Comparison of ENCODE assay signal across 25 mouse cellular contexts in the genomic region with DNA sequence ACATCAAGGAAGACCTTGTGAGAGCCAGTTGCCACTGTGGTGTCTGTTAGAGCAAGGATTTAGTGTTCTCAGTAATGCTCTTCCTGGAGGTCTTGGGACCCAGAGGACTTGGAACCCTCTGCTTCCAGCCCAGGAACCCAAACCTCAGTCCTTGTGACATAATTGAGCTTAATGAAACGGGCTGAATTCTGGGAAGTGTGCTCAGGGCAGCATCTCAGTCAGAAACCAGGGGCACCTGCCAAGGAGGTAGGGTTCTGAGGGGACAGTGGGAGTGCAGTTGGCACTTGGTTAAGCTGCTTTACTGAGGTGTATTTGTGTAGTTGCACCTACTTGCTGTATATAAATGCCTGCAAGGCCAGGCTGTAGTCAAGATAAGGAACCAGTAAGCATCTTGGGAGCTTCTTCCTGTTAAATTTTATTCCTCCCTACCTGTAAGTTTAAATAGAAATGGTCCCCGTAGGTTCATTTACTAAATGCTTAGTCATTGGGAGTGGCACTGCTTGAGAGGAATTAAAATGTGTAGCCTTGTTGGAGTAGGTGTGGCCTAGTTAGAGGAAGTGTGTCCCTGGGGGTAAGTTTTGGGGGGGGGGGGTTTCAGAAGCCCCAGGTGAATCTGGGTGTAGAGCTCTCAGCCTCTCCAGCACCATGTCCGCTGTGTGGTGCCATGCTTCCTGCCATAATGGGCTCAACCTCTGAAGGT. TPM values are rescaled to one million over a fixed set of nuclear protein-coding genes. Genes with fewer than 3 reads are reported as not detected.
DNase-seq lines count a peak whose midpoint lies in the region; ATAC-seq and TF ChIP-seq lines count a peak whose summit lies in the region.
"Had no signal": no experiment of that assay in that cellular context is flagged by ENCODE, and none has a peak within 500 bp of the region (broad histone marks: within the 10 kb centered on the region; RNA-seq: fewer than 3 reads in every experiment).

No protein-coding gene starts in this region.

- no peak overlapping the region for H3K9ac ChIP-seq in liver, embryonic 12.5 days
- H3K9ac ChIP-seq in liver, postnatal 0 days (replicated peaks), result no peak overlapping the region
- H3K9ac ChIP-seq: embryonic facial prominence, embryonic 12.5 days; forebrain, postnatal 0 days; heart, embryonic 13.5 days; limb, embryonic 15.5 days; lung, embryonic 15.5 days; midbrain, embryonic 15.5 days had no signal

- no peak overlapping the region for H3K4me2 ChIP-seq in liver, embryonic 12.5 days
- H3K4me2 ChIP-seq in liver, postnatal 0 days (ENCODE audit: low read depth, low read length), result no peak overlapping the region
- H3K4me2 ChIP-seq: embryonic facial prominence, embryonic 12.5 days; heart, embryonic 13.5 days; limb, embryonic 15.5 days; lung, embryonic 15.5 days; midbrain, embryonic 15.5 days had no signal

- H3K27ac ChIP-seq in liver, embryonic 12.5 days, result peak overlapping the region; percentile 51
- H3K27ac ChIP-seq in liver, postnatal 0 days (ENCODE audit: low read depth), result no peak overlapping the region
- H3K27ac ChIP-seq: embryonic facial prominence, embryonic 12.5 days; gastrocnemius, adult 2 months; heart, embryonic 13.5 days; hindbrain, postnatal 0 days; limb, embryonic 15.5 days; lung, embryonic 15.5 days; midbrain, embryonic 15.5 days had no signal

- no peak overlapping the region for H3K4me3 ChIP-seq in liver, embryonic 12.5 days
- H3K4me3 ChIP-seq in liver, postnatal 0 days (ENCODE audit: low read depth, low read length), result no peak overlapping the region
- H3K4me3 ChIP-seq: embryonic facial prominence, embryonic 12.5 days; gastrocnemius, adult 2 months; heart, embryonic 13.5 days; limb, embryonic 15.5 days; lung, embryonic 15.5 days; megakaryocyte, embryonic 14.5 days; midbrain, embryonic 15.5 days had no signal

- H3K9me3 ChIP-seq in liver, embryonic 12.5 days (replicated peaks), result no peaks in the 10 kb centered on the region
- H3K9me3 ChIP-seq in liver, postnatal 0 days (ENCODE audit: low read length), result no peaks in the 10 kb centered on the region
- H3K9me3 ChIP-seq: embryonic facial prominence, embryonic 12.5 days; heart, embryonic 13.5 days; limb, embryonic 15.5 days; lung, embryonic 15.5 days; megakaryocyte, embryonic 14.5 days; midbrain, embryonic 15.5 days had no signal

- WGBS in liver, embryonic 12.5 days (ENCODE audit: insufficient replicate concordance), result 56% methylated on average over 3 of the region's 3 CpGs
- 68% methylated on average over 3 of the region's 3 CpGs for WGBS in liver, postnatal 0 days (ENCODE audit: insufficient replicate concordance)

- peak; percentile 44; the same call in 1 of the 2 replicates for ATAC-seq in liver, embryonic 12.5 days
- no peak for ATAC-seq in liver, postnatal 0 days
- ATAC-seq: forebrain, postnatal 0 days; hindbrain, postnatal 0 days; midbrain, embryonic 15.5 days had no signal

- no peak for TF ChIP-seq CTCF in liver, postnatal 0 days (IDR thresholded peaks at IDR 0.05; ENCODE audit: low read depth)

- H3K36me3 ChIP-seq in liver, embryonic 12.5 days, result no peaks in the 10 kb centered on the region
- H3K36me3 ChIP-seq in liver, postnatal 0 days (replicated peaks; ENCODE audit: insufficient read depth, low read length), result no peaks in the 10 kb centered on the region
- H3K36me3 ChIP-seq: embryonic facial prominence, embryonic 12.5 days; heart, embryonic 13.5 days; limb, embryonic 15.5 days; lung, embryonic 15.5 days; midbrain, embryonic 15.5 days had no signal

- intact Hi-C loops in gastrocnemius, postnatal 36 days (cut with DNase I), result no loop called here

- peak; percentile 69 for DNase-seq in cerebellum, adult 9-10 months
- DNase-seq in cerebellum, adult 11 months, result no peak
- no peak for DNase-seq in liver, postnatal 0 days
- peak; percentile 65 to 75 for DNase-seq in cerebellum, postnatal 25 days
- no peak for DNase-seq in spleen, postnatal 10 days (ENCODE audit: low spot score in 2 of 2)
- no peak for DNase-seq in gastrocnemius, postnatal 36 days
- DNase-seq in urinary bladder, postnatal 25 days (ENCODE audit: low spot score), result no peak
- DNase-seq: adrenal gland, adult 2 months; B cell, adult 2 months; forebrain, postnatal 0 days; gastrocnemius, adult 2 months; heart, adult 11 months; heart, postnatal 4 days; retina, postnatal 1 day had no signal

- no peaks in the 10 kb centered on the region for H3K27me3 ChIP-seq in liver, embryonic 12.5 days (replicated peaks)
- no peaks in the 10 kb centered on the region for H3K27me3 ChIP-seq in liver, postnatal 0 days (ENCODE audit: insufficient read depth, low read length)
- H3K27me3 ChIP-seq: embryonic facial prominence, embryonic 12.5 days; heart, embryonic 13.5 days; limb, embryonic 15.5 days; lung, embryonic 15.5 days; megakaryocyte, embryonic 14.5 days; midbrain, embryonic 15.5 days had no signal

- TF ChIP-seq EP300 in liver, postnatal 0 days (IDR thresholded peaks at IDR 0.05; ENCODE audit: low read depth), result no peak

- H3K4me1 ChIP-seq in liver, embryonic 12.5 days, result peaks cover 70% of the 10 kb centered on the region
- H3K4me1 ChIP-seq in liver, postnatal 0 days (ENCODE audit: insufficient read depth), result peaks cover 3% of the 10 kb centered on the region; the same call in 1 of the 2 replicates
- H3K4me1 ChIP-seq: midbrain, embryonic 15.5 days had no signal

RNA-seq across cellular contexts. Expression of gene Acot7, which starts 16.7 kb away (rescaled TPM):
- 33.0 and 36.2 TPM in 2 replicates for polyA plus RNA-seq in liver, embryonic 12.5 days (2016; fragmentation: Nextera tagmentation; extraction: Ambion mirVana)
- 10.7 and 12.0 TPM in 2 replicates for polyA plus RNA-seq in liver, postnatal 0 days (2015; fragmentation: Nextera tagmentation; extraction: Ambion mirVana)
- 10 to 100 TPM; 15.0 to 18.5 TPM for total RNA-seq in gastrocnemius, postnatal 36 days (2021)

RNA-seq across cellular contexts. Expression of gene Hes2, which starts 36.0 kb away (rescaled TPM):
- 0.05 TPM in 1 of 2 replicates, not detected in the other for polyA plus RNA-seq in liver, embryonic 12.5 days (2016; fragmentation: Nextera tagmentation; extraction: Ambion mirVana)
- not detected in 2 replicates for polyA plus RNA-seq in liver, postnatal 0 days (2015; fragmentation: Nextera tagmentation; extraction: Ambion mirVana)
- total RNA-seq in gastrocnemius, postnatal 36 days (2021), result not detected
- total RNA-seq: adrenal gland, adult 2 months; common myeloid progenitor, adult 5-6 weeks; forebrain, postnatal 0 days; gastrocnemius, adult 2 months; heart, postnatal 4 days; hindbrain, postnatal 0 days; layer of hippocampus, postnatal 10 days; left cerebral cortex, postnatal 14 days had no signal
- polyA plus RNA-seq: adrenal gland, adult 2 months; embryonic facial prominence, embryonic 12.5 days; forebrain, postnatal 0 days; heart, embryonic 13.5 days; hindbrain, postnatal 0 days; midbrain, embryonic 15.5 days had no signal

RNA-seq across cellular contexts. Expression of gene Espn, which starts 42.5 kb away (rescaled TPM):
- polyA plus RNA-seq in liver, embryonic 12.5 days (2016; fragmentation: Nextera tagmentation; extraction: Ambion mirVana), result 2.6 and 2.9 TPM in 2 replicates
- polyA plus RNA-seq in liver, postnatal 0 days (2015; fragmentation: Nextera tagmentation; extraction: Ambion mirVana), result 1.8 and 2.2 TPM in 2 replicates
- under 1 TPM; 0.27 to 0.43 TPM for total RNA-seq in gastrocnemius, postnatal 36 days (2021)

Comparison
In these comparisons a context has a peak if more than half of its experiments do, and no peak if none do; other contexts are left out.
1. DNase-seq: peak in cerebellum, adult 9-10 months (single experiment) and cerebellum, postnatal 25 days (2 of 2); none in cerebellum, adult 11 months (single experiment), liver, postnatal 0 days (single experiment), spleen, postnatal 10 days (0 of 2), gastrocnemius, postnatal 36 days (0 of 2) and urinary bladder, postnatal 25 days (single experiment).